Mouse (Mus musculus) left cerebral cortex, postnatal 36 days (tissue): ENCODE results near the gene Dgat2l6. TPM values are rescaled to one million over a fixed set of nuclear protein-coding genes. Genes with fewer than 3 reads are reported as not detected.

Experiments
- total RNA-seq, 2 experiments: library from RNA; stranded (reverse); gene quantifications; 2 replicates each; pipeline ENCODE4 v1.2.3; 2021

The Dgat2l6 gene
- total RNA-seq, 2 experiments from 2014 or later, result 0.15 to 0.61 TPM

Other genes starting within 250 kb of the Dgat2l6 start
- not detected for gene Otud6a, start 95.8 kb upstream of the Dgat2l6 start, total RNA-seq
- gene Awat2, start 82.1 kb upstream of the Dgat2l6 start, total RNA-seq, result under 1 TPM in 1 of 2 experiments, not detected in 1; 0.25 TPM
- 10 to 100 TPM; 40.5 to 40.6 TPM for gene Igbp1, start 30.5 kb upstream of the Dgat2l6 start, total RNA-seq
- not detected for gene Awat1, start 47.4 kb downstream of the Dgat2l6 start, total RNA-seq
- not detected for gene P2ry4, start 70.0 kb downstream of the Dgat2l6 start, total RNA-seq
- 1 to 10 TPM; 1.2 to 2.4 TPM for gene Arr3, start 80.7 kb downstream of the Dgat2l6 start, total RNA-seq
- gene Kif4, start 100.9 kb downstream of the Dgat2l6 start, total RNA-seq, result 1 to 10 TPM in 1 of 2 experiments, under 1 TPM in 1; 0.68 to 1.3 TPM
- gene Pdzd11, start 101.7 kb downstream of the Dgat2l6 start, total RNA-seq, result 10 to 100 TPM; 41.9 to 46.3 TPM
- gene Gdpd2, start 205.0 kb downstream of the Dgat2l6 start, total RNA-seq, result 1 to 10 TPM; 7.2 TPM
- 100 to 1,000 TPM; 148 to 149 TPM for gene Dlg3, start 242.9 kb downstream of the Dgat2l6 start, total RNA-seq